Mouse (Mus musculus): ENCODE results near the gene Oscp1. TPM values are rescaled to one million over a fixed set of nuclear protein-coding genes. Genes with fewer than 3 reads are reported as not detected.
A peak's percentile ranks its signal among the peaks of the same experiment; 100 is the strongest.

Gene Oscp1
- polyA plus RNA-seq, 1 experiment from 2014 or later = 11.8 TPM

DNA sequence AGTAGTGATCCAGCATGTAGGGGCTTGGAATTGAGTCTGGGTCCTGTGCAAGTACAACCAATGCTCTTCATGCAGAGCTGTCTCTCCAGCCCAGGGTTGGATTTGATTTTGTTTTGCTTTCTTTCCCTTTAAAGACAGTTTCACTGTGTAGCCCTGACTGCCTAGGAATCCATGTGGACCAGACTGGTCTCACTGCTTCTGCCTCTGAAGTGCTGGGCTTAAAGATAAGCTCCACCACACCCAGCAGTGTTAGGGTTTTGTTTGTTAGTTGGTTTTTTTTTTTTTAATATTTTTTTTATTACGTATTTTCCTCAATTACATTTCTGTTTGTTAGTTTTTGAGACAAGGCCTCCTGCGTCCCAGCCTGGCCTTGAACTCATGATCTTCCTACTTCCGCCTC is 41.0 kb downstream of the Oscp1 start:
- ATAC-seq = no peak
- H3K4me1 ChIP-seq (ENCODE audit: insufficient read depth, low read depth, low read length) = peaks cover 22% of the 10 kb centered on the region
- H3K36me3 ChIP-seq (ENCODE audit: insufficient read depth, low read length) = no peaks in the 10 kb centered on the region
- no peak overlapping the region for H3K9ac ChIP-seq (replicated peaks; ENCODE audit: low read depth)
- 79% methylated on average over 3 of the region's 3 CpGs for WGBS
- peak overlapping the region; percentile 74 for H3K27ac ChIP-seq (ENCODE audit: low read length)
- H3K4me2 ChIP-seq (replicated peaks; ENCODE audit: low read depth, low read length) = no peak overlapping the region
- TF ChIP-seq EP300 (IDR thresholded peaks at IDR 0.05) (no peak), CTCF (IDR thresholded peaks at IDR 0.05) (no peak)
- DNase-seq (ENCODE audit: low spot score) = no peak
- H3K27me3 ChIP-seq (replicated peaks; ENCODE audit: insufficient read depth, low read length) = no peaks in the 10 kb centered on the region
- H3K9me3 ChIP-seq (ENCODE audit: low read length) = no peaks in the 10 kb centered on the region
- no peak overlapping the region for H3K4me3 ChIP-seq (ENCODE audit: low read depth, low read length)

GRCm38 (mm10) chr4:126100764-126101163 is 42.4 kb downstream of the Oscp1 start:
- no peaks in the 10 kb centered on the region for H3K27me3 ChIP-seq (replicated peaks; ENCODE audit: insufficient read depth, low read length)
- H3K27ac ChIP-seq (ENCODE audit: low read length) = no peak overlapping the region

GRCm38 (mm10) chr4:126102061-126102841 is 43.9 kb downstream of the Oscp1 start:
- DNase-seq (ENCODE audit: low spot score) (peak; percentile 74), ATAC-seq (no peak)
- Histone ChIP-seq H3K4me2 (replicated peaks; ENCODE audit: low read depth, low read length) (peak overlapping the region; percentile 71), H3K4me3 (ENCODE audit: low read depth, low read length) (no peak overlapping the region), H3K9ac (replicated peaks; ENCODE audit: low read depth) (no peak overlapping the region), H3K36me3 (ENCODE audit: insufficient read depth, low read length) (no peaks in the 10 kb centered on the region), H3K27me3 (replicated peaks; ENCODE audit: insufficient read depth, low read length) (no peaks in the 10 kb centered on the region), H3K27ac (ENCODE audit: low read length) (peak overlapping the region; percentile 97), H3K9me3 (ENCODE audit: low read length) (no peaks in the 10 kb centered on the region), H3K4me1 (ENCODE audit: insufficient read depth, low read depth, low read length) (peaks cover 38% of the 10 kb centered on the region)
- WGBS = 44% methylated on average over 7 of the region's 7 CpGs
- no peak for TF ChIP-seq EP300 (IDR thresholded peaks at IDR 0.05)
- TF ChIP-seq CTCF (IDR thresholded peaks at IDR 0.05) = no peak

More at GRCm38 (mm10) chr4:126100764-126101163, 42.4 kb downstream of the Oscp1 start:
- 78% methylated on average over 3 of the region's 3 CpGs for WGBS
- Histone ChIP-seq H3K4me3 (ENCODE audit: low read depth, low read length) (no peak overlapping the region), H3K4me1 (ENCODE audit: insufficient read depth, low read depth, low read length) (peaks cover 34% of the 10 kb centered on the region), H3K4me2 (replicated peaks; ENCODE audit: low read depth, low read length) (no peak overlapping the region), H3K9ac (replicated peaks; ENCODE audit: low read depth) (no peak overlapping the region), H3K9me3 (ENCODE audit: low read length) (no peaks in the 10 kb centered on the region), H3K36me3 (ENCODE audit: insufficient read depth, low read length) (no peaks in the 10 kb centered on the region)
- ATAC-seq (no peak), DNase-seq (ENCODE audit: low spot score) (no peak)
- TF ChIP-seq EP300 (IDR thresholded peaks at IDR 0.05) (no peak), CTCF (IDR thresholded peaks at IDR 0.05) (no peak)

DNA sequence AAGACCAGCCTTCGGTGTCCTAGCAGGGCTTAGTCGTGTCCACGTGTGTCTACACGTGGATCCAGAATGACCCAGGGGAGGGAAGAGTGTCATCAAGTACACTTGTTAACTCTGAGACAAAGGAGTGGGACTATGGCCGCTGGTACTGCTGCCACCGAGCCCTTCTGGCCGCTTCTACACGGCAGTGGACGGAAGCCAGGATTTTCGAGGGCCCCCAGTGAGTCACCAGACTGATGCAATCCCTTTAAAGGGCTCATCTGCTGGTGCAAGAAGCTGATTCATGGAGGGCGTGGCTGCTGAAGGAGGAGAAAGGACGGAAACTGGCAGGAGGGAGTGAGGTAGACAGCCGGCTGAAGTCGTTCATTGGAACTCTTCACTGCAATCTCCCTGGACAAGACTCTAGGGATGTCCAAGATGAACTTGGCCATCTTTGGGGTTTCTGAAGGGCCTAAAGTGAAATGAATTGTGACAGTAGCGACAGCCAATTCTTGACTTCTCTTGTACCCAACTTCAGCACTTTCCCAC is 44.8 kb downstream of the Oscp1 start:
- Histone ChIP-seq H3K27ac (ENCODE audit: low read length) (peak overlapping the region; percentile 97), H3K4me2 (replicated peaks; ENCODE audit: low read depth, low read length) (peak overlapping the region; percentile 71), H3K36me3 (ENCODE audit: insufficient read depth, low read length) (no peaks in the 10 kb centered on the region), H3K4me3 (ENCODE audit: low read depth, low read length) (peak overlapping the region; percentile 93), H3K27me3 (replicated peaks; ENCODE audit: insufficient read depth, low read length) (no peaks in the 10 kb centered on the region), H3K4me1 (ENCODE audit: insufficient read depth, low read depth, low read length) (peaks cover 38% of the 10 kb centered on the region), H3K9me3 (ENCODE audit: low read length) (no peaks in the 10 kb centered on the region), H3K9ac (replicated peaks; ENCODE audit: low read depth) (peak overlapping the region; percentile 44)
- DNase-seq (ENCODE audit: low spot score) = peak; percentile 99
- 1% methylated on average over 15 of the region's 15 CpGs for WGBS
- TF ChIP-seq EP300 (IDR thresholded peaks at IDR 0.05) = peak; percentile 96
- peak; percentile 11; the same call in 1 of the 2 replicates for TF ChIP-seq CTCF (IDR thresholded peaks at IDR 0.05)
- peak; percentile 88 for ATAC-seq

DNA sequence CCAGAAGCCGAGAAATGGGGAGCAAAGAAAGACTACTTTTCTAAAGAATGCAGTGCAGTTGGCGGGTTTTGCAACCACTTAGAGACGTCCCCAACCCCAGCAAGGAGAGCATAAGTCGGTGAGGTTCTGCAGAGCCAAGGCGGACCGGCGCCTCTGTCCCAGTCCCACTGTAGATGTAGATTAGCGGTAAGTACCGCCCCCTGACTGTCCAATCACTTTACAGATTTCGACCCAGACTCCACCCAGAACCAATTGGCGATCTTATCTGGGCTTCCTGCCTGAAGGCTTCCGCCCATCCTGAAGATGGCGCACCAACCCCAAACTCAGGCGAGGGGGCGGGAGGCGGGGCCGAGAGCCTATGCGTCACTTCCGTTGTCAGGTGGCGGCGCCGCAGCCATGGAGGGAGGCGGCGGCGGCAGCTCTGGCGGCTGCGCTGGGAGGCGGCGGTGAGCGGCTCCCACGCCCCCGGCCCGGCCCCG is 45.3 kb downstream of the Oscp1 start, which contains the start of gene Stk40:
Gene Stk40, plus strand, starts transcription at position 368 of the 479 bp plus-strand sequence.
- WGBS = 1% methylated on average over 31 of the region's 34 CpGs
- no peaks in the 10 kb centered on the region for H3K27me3 ChIP-seq (replicated peaks; ENCODE audit: insufficient read depth, low read length)

More for the DNA sequence above, 45.3 kb downstream of the Oscp1 start, which contains the start of gene Stk40:
- peaks cover 39% of the 10 kb centered on the region for H3K4me1 ChIP-seq (ENCODE audit: insufficient read depth, low read depth, low read length)
- H3K4me3 ChIP-seq (ENCODE audit: low read depth, low read length) = peak within 1 kb of the TSS; percentile 93
- ATAC-seq (peak; percentile 94), DNase-seq (ENCODE audit: low spot score) (peak; percentile 99)
- peak; percentile 45; the same call in 1 of the 2 replicates for TF ChIP-seq EP300 (IDR thresholded peaks at IDR 0.05)
- peak; percentile 79 for TF ChIP-seq CTCF (IDR thresholded peaks at IDR 0.05)
- no peaks in the 10 kb centered on the region for H3K9me3 ChIP-seq (ENCODE audit: low read length)
- H3K27ac ChIP-seq (ENCODE audit: low read length) = peak within 1 kb of the TSS; percentile 97
- peak within 1 kb of the TSS; percentile 87 for H3K9ac ChIP-seq (replicated peaks; ENCODE audit: low read depth)
- no peaks in the 10 kb centered on the region for H3K36me3 ChIP-seq (ENCODE audit: insufficient read depth, low read length)
- H3K4me2 ChIP-seq (replicated peaks; ENCODE audit: low read depth, low read length) = peak within 1 kb of the TSS; percentile 71
